Mouse (Mus musculus) heart, embryonic 11.5 days (tissue): ENCODE results near the gene Ano9. TPM values are rescaled to one million over a fixed set of nuclear protein-coding genes. Genes with fewer than 3 reads are reported as not detected.

Source experiments
- ATAC-seq: fragments of 200-750 bp; cut with Nextera tagmentation; replicated peaks from 2 replicates; pipeline ENCODE4 v1.8.0; 2017; ENCODE audit warnings: moderate library complexity; ENCODE audit not compliant: insufficient number of reproducible peaks, low FRiP score, low TSS enrichment
- H3K27ac ChIP-seq: fragments of 300-500 bp; sonication (generic); 2 replicates; pipeline ENCODE4 v1.5.1; 2014; ENCODE audit warnings: mild to moderate bottlenecking, low read depth, low read length
- H3K27me3 ChIP-seq: fragments of 300-500 bp; sonication (generic); 2 replicates; pipeline ENCODE4 v1.6.1; 2014; ENCODE audit warnings: mild to moderate bottlenecking, low read length, mixed read lengths; ENCODE audit not compliant: control insufficient read depth, insufficient read depth
- H3K36me3 ChIP-seq: fragments of 300-500 bp; sonication (generic); 2 replicates; pipeline ENCODE4 v1.6.1; 2014; ENCODE audit warnings: mild to moderate bottlenecking, low read length, moderate library complexity, mixed read lengths; ENCODE audit not compliant: control insufficient read depth, insufficient read depth
- H3K4me1 ChIP-seq: fragments of 300-500 bp; sonication (generic); 2 replicates; pipeline ENCODE4 v1.6.1; 2014; ENCODE audit warnings: low read length; ENCODE audit not compliant: control insufficient read depth, insufficient read depth
- H3K4me2 ChIP-seq: fragments of 300-500 bp; sonication (generic); 2 replicates; pipeline ENCODE4 v1.6.1; 2014; ENCODE audit warnings: mild to moderate bottlenecking, moderate library complexity
- H3K4me3 ChIP-seq: fragments of 300-500 bp; sonication (generic); 2 replicates; pipeline ENCODE4 v1.5.1; 2014; ENCODE audit warnings: low read depth, low read length
- H3K9ac ChIP-seq: fragments of 300-500 bp; sonication (generic); 2 replicates; pipeline ENCODE4 v1.6.1; 2014; ENCODE audit warnings: mild to moderate bottlenecking, low read depth, low read length, moderate library complexity
- H3K9me3 ChIP-seq: fragments of 300-500 bp; sonication (generic); replicated peaks from 2 replicates; pipeline ENCODE4 v1.6.1; 2016; ENCODE audit warnings: low read length; ENCODE audit not compliant: control insufficient read depth
- WGBS: fragments of 180-500 bp; shearing (Covaris S2); extraction: QIAGEN DNeasy Blood & Tissue Kit; methylation state at CpG from one replicate; pipeline ENCODE4 v1.1.7; 2014; ENCODE audit not compliant: insufficient replicate concordance; 5-methylcytosine and 5-hydroxymethylcytosine counted together
- polyA plus RNA-seq: library from polyadenylated mRNA; unstranded; fragments of >200 nt; fragmentation: Nextera tagmentation; extraction: Ambion mirVana; gene quantifications from 2 replicates; pipeline ENCODE4 v1.2.1, GENCODE M21; 2014

Ano9 gene
- polyA plus RNA-seq: 0.31 TPM in 1 of 2 replicates, not detected in the other

DNA sequence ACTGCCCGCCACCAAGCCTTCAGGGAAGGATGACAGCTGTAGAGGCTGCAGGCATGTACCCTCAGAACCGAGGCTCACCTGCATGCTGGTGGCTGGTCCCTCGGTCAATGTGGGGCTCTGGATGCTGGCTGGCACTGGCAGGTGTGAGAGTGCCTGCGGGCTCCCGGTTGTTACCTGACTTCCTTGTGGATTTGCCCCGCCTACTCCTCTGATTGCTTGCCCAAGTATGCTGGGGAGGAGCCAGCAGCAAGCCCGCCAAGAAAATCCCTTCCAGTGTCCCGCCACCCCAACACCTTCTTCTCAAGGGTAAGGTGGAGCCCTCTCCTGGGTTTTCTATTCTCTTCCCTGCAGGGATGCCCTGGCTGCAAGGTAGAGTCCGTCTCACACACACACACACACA is at the start of gene Ano9:
TSS of gene Ano9 (minus strand) at position 171 of the 400 bp plus-strand sequence.
- Histone ChIP-seq H3K9ac (no peak within 1 kb of the TSS), H3K4me3 (no peak within 1 kb of the TSS), H3K36me3 (no peaks in the 10 kb centered on the region), H3K4me1 (no peaks in the 10 kb centered on the region), H3K27me3 (peaks cover 20% of the 10 kb centered on the region), H3K27ac (no peak within 1 kb of the TSS), H3K4me2 (peak within 1 kb of the TSS; percentile 31), H3K9me3 (no peaks in the 10 kb centered on the region)
- 16% methylated on average over 9 of the region's 9 CpGs for WGBS
- no peak for ATAC-seq

DNA sequence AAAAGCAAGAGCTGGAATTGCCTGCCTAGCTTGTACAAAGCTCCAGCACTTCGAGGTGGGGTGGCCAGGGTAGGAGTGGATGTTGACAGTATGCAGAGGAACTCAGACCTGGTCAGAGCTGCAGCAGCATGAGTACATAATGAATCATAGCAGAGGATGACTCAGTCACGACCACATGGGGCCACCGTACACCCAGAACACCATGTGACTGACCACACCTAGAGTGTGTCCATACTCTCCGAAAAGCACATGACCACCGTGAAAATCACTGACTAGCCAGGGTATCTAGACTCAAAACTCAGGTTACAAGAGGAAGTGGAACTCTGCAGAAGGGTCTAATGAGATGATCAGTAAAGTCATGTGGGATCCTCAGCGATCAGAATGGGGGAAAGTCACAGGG is 47.2 kb upstream of the Ano9 start:
- 79% methylated on average over 6 of the region's 6 CpGs for WGBS

DNA sequence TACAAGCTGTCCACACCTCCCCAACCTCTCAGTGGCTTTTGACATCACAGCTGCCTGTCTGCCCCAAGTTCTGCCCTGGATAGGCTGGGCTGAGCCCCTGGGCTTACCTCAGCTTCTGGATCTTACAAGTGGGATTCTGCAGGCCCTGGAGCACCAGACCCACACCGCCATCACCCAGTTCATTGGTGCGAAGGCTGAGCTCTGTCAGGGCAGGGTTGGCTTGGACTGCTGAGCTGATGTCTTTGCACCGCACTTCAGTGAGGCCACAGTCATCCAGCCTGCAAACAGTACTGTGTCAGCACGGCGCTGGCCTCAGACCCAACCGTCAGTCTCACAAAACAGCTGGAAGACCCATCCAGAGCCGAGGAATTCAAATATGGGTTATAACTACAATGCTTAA is 46.8 kb upstream of the Ano9 start:
- Histone ChIP-seq H3K27ac (0 out of 2 replicates have a peak overlapping the region, but pooled peaks have one; percentile 6), H3K4me1 (peaks cover 8% of the 10 kb centered on the region; the same call in 1 of the 2 replicates), H3K4me2 (no peak overlapping the region), H3K36me3 (peaks cover 24% of the 10 kb centered on the region), H3K27me3 (no peaks in the 10 kb centered on the region), H3K4me3 (no peak overlapping the region), H3K9me3 (no peaks in the 10 kb centered on the region), H3K9ac (0 out of 2 replicates have a peak overlapping the region, but pooled peaks have one; percentile 5)
- ATAC-seq: no peak
- WGBS: 86% methylated on average over 7 of the region's 7 CpGs

More for the DNA sequence above, 47.2 kb upstream of the Ano9 start:
- 0 out of 2 replicates have a peak overlapping the region, but pooled peaks have one; percentile 5 for H3K9ac ChIP-seq
- no peak overlapping the region for H3K4me2 ChIP-seq
- H3K9me3 ChIP-seq: no peaks in the 10 kb centered on the region
- H3K4me1 ChIP-seq: peaks cover 11% of the 10 kb centered on the region; the same call in 1 of the 2 replicates
- ATAC-seq: no peak
- peaks cover 21% of the 10 kb centered on the region for H3K36me3 ChIP-seq
- H3K4me3 ChIP-seq: no peak overlapping the region
- H3K27me3 ChIP-seq: no peaks in the 10 kb centered on the region
- no peak overlapping the region for H3K27ac ChIP-seq

DNA sequence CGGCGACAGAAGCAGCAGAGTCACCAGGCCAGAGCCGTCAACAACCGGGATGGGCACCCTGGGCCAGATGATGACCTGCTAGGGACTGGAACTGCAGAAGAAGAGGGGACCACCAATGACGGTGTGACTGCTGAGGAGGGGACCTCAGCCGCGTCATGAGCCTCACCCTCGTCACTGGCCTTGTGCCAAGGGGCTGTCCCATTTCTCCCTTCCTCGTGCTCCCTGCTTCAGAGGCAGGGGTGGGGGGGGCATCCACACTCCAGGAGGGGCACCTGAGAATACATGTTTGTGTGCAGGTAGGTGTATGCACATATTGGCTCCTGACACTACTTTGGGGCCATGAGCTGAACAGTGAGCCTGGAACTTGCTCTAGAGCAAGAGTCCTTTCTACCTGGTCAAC is 37.8 kb upstream of the Ano9 start:
- no peaks in the 10 kb centered on the region for H3K9me3 ChIP-seq

DNA sequence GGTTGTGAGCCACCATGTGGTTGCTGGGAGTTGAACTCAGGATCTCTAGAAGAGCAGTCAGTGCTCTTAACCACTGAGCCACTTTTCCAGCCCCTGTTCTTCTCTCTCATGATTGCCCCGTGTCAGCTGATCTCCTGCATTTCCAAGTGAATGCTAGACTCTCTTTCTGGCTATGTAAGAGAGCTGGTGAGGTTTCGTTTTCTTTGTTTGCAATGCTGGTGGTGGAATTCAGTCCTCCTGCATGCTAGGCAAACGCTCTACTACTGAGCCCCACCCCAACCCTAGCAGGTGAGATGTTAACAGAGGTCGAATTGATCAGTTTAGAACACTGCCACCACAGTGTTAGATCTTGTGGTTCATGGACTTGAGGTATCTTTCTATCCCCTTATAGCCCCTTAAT is 31.0 kb upstream of the Ano9 start:
- H3K4me2 ChIP-seq: no peak overlapping the region
- no peak for ATAC-seq
- WGBS: 75% methylated on average over 4 of the region's 4 CpGs
- H3K27ac ChIP-seq: no peak overlapping the region
- no peak overlapping the region for H3K4me3 ChIP-seq
- no peak overlapping the region for H3K9ac ChIP-seq
- H3K9me3 ChIP-seq: no peaks in the 10 kb centered on the region
- H3K4me1 ChIP-seq: no peaks in the 10 kb centered on the region; the same call in 1 of the 2 replicates
- H3K36me3 ChIP-seq: peaks cover 19% of the 10 kb centered on the region
- no peaks in the 10 kb centered on the region for H3K27me3 ChIP-seq

More for the DNA sequence above, 37.8 kb upstream of the Ano9 start:
- H3K4me2 ChIP-seq: no peak overlapping the region
- H3K4me3 ChIP-seq: no peak overlapping the region
- H3K4me1 ChIP-seq: no peaks in the 10 kb centered on the region
- no peak overlapping the region for H3K27ac ChIP-seq
- H3K36me3 ChIP-seq: peaks cover 30% of the 10 kb centered on the region
- no peak overlapping the region for H3K9ac ChIP-seq
- no peak for ATAC-seq
- no peaks in the 10 kb centered on the region for H3K27me3 ChIP-seq
- 88% methylated on average over 9 of the region's 9 CpGs for WGBS

DNA sequence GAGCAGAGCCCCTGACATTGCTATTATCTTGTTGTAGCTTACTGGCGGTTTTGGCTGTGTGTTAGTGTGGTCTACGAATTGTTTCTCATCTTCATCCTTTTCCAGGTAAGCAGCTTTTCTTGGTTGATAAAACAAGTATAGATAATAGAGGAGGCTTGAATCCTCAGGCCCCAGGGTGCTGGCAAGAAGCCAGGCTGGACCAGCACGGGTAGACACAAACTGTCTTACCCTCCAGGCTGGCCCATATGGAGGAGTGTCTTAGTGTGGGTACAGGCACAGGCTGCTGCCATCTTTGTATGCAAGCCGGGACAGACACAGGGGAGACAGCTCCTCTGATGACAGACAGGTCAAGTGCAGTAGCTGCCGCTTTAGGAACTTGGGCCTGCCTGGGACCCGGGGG is 29.4 kb upstream of the Ano9 start:
- Histone ChIP-seq H3K36me3 (peaks cover 15% of the 10 kb centered on the region), H3K27ac (no peak overlapping the region), H3K9me3 (no peaks in the 10 kb centered on the region), H3K4me1 (no peaks in the 10 kb centered on the region; the same call in 1 of the 2 replicates), H3K9ac (no peak overlapping the region), H3K4me2 (no peak overlapping the region), H3K27me3 (no peaks in the 10 kb centered on the region), H3K4me3 (no peak overlapping the region)
- WGBS: 67% methylated on average over 6 of the region's 6 CpGs
- no peak for ATAC-seq

DNA sequence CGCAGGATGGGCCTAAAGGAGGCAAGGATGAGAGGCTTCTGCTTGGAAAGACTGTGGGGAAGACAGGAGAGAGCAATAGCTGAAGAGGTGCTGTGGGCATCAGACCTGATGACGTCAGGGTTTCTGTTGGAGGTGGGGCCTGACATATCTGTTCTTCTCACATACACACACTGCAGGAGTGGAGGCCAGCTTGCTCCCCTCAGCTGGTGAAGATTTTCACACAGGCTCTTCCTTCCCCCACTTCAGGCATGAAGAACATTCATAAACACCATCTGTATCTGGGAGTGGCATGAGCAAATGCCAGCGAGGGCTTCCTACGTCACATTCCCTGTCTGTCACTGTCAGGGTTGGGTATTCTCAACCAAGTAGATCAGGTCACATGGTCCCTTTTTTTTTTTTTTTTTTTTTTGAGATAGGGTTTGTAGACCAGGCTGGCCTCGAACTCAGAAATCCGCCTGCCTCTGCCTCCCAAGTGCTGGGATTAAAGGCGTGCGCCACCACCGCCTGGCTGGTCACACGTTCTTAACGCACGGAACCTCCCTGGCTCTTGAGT is 28.5 kb upstream of the Ano9 start:
- no peaks in the 10 kb centered on the region for H3K9me3 ChIP-seq
- 85% methylated on average over 12 of the region's 12 CpGs for WGBS
- no peak overlapping the region for H3K27ac ChIP-seq
- no peak overlapping the region for H3K4me2 ChIP-seq
- H3K36me3 ChIP-seq: peaks cover 11% of the 10 kb centered on the region
- peak; percentile 71 for ATAC-seq
- H3K4me1 ChIP-seq: no peaks in the 10 kb centered on the region; the same call in 1 of the 2 replicates
- no peaks in the 10 kb centered on the region for H3K27me3 ChIP-seq
- H3K4me3 ChIP-seq: no peak overlapping the region
- H3K9ac ChIP-seq: peak overlapping the region; percentile 54; the same call in 1 of the 2 replicates

DNA sequence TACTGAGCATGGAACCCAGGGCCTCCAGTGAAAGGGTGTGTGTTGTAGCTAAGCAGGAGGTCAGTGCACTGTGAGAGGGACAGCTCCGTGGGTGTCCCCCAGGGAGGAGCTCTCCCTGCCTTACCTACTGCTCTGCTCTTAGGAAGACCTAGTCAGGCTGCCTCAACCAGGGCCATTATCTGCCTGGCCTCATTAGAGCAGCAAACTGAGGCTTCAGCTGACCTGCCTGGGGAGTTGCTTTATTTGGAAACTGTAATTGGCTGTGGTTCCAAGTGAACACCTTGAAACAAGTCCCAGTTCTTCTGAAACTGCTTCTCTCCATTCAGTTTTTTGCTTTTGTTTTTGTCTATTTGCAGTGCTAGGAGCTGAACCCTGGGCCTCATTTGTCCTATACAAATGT is 27.8 kb upstream of the Ano9 start:
- no peak overlapping the region for H3K4me3 ChIP-seq
- no peaks in the 10 kb centered on the region; the same call in 1 of the 2 replicates for H3K4me1 ChIP-seq
- H3K9me3 ChIP-seq: no peaks in the 10 kb centered on the region
- no peak overlapping the region for H3K27ac ChIP-seq
- H3K27me3 ChIP-seq: no peaks in the 10 kb centered on the region
- ATAC-seq: no peak
- no peak overlapping the region; the same call in 1 of the 2 replicates for H3K4me2 ChIP-seq
- 37% methylated on average over 1 of the region's 1 CpGs for WGBS
- peak overlapping the region; percentile 54; the same call in 1 of the 2 replicates for H3K9ac ChIP-seq
- H3K36me3 ChIP-seq: peaks cover 7% of the 10 kb centered on the region; the same call in 1 of the 2 replicates

DNA sequence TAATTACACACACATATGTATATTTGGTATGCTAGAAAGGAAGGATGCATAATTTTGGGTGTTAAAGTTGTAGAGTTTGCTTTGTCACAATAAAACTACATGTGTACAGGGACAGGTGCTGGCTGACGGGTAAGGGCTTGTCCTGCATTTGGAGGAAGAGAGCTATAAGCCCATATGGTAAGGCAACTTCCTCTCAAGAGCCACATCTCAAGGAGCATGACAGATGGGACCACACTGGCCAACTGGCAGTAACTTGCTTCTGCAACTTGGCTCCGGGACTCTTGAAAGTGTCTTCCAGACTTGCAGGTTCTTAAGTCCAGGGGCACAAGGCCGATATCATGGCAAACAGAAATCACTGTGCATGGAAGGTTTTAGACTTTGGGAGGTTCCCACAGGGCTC is 27.0 kb upstream of the Ano9 start:
- peaks cover 7% of the 10 kb centered on the region; the same call in 1 of the 2 replicates for H3K36me3 ChIP-seq
- WGBS: 91% methylated on average over 3 of the region's 3 CpGs

More for the DNA sequence above, 27.0 kb upstream of the Ano9 start:
- Histone ChIP-seq H3K27me3 (no peaks in the 10 kb centered on the region), H3K4me2 (no peak overlapping the region), H3K4me1 (no peaks in the 10 kb centered on the region; the same call in 1 of the 2 replicates), H3K9ac (no peak overlapping the region), H3K4me3 (no peak overlapping the region), H3K9me3 (no peaks in the 10 kb centered on the region), H3K27ac (no peak overlapping the region)
- no peak for ATAC-seq
